Mouse (Mus musculus): ENCODE data around the gene Arl6ip4. TPM values are rescaled to one million over a fixed set of nuclear protein-coding genes. Genes with fewer than 3 reads are reported as not detected.

The Arl6ip4 gene
- polyA plus RNA-seq, 1 experiment from 2014 or later, result 99.7 TPM

DNA sequence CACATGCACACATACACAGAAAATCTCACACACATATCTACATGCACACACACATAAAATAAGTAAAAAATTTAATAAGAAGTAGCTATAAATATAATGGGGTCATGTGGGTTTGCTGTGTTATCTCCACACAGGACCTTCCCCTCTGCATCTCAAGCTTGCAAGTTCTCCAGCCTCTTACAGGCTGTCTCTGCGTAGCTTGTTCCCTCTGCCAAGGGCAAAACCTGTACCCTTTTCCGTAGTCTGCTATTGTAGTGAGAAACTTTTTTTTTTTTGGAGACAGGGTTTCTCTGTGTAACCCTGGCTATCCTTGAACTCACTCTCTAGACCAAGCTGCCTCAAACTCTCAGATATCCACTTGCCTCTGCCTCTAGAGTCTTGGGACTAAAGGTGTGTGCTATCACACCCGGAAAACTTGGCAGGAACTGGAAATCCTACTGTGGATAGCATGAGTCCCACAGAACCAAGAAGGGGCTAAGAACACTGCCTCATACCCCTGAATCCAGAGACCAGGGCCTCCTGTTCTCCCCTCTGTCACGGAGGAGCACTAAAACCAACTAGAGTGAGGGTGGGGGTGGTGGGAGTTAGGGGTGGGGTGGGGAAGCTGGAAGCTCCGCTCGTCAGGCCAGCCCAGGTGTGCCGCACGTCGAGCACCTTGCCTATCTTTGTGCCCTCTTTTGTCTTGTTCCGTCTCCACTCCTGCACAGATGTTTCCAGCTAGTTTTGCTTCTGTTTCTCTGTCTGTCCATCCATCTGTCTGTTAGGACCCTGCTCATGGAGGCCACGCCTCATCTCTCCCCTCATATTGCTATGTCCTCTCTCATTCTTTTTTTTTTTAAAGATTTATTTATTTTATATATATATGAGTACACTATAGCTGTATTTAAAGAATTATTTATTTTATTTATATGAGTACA, 15.5 kb upstream of the Arl6ip4 start:
- Histone ChIP-seq H3K36me3 (ENCODE audit: insufficient read depth, low read length) (no peaks in the 10 kb centered on the region), H3K4me1 (ENCODE audit: insufficient read depth, low read depth, low read length) (no peaks in the 10 kb centered on the region)

DNA sequence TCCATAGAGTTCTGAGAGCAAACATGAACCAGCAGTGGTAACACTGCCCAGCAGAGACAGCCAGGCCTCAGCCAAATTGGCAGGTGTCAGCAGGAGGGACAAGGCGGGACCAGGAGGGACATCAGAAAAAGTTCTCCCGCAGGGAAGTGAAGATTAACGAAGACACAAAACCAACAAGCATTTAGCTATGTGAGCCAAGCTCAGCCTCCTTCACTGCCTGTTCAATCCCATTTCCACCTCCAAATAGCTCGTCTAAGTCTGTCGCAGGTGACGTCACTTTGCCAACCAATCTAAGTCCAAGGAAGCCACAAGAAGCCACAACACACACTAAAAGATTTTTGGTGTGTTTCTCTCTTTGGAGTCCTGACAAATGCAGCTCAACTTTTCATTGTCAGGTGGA, 13.6 kb upstream of the Arl6ip4 start:
- Histone ChIP-seq H3K9ac (replicated peaks; ENCODE audit: low read depth) (no peak overlapping the region), H3K27me3 (replicated peaks; ENCODE audit: insufficient read depth, low read length) (no peaks in the 10 kb centered on the region), H3K4me1 (ENCODE audit: insufficient read depth, low read depth, low read length) (no peaks in the 10 kb centered on the region), H3K9me3 (ENCODE audit: low read length) (no peaks in the 10 kb centered on the region), H3K4me2 (replicated peaks; ENCODE audit: low read depth, low read length) (no peak overlapping the region), H3K36me3 (ENCODE audit: insufficient read depth, low read length) (no peaks in the 10 kb centered on the region), H3K4me3 (ENCODE audit: low read depth, low read length) (no peak overlapping the region), H3K27ac (ENCODE audit: low read length) (no peak overlapping the region)
- DNase-seq (ENCODE audit: low spot score), result no peak
- TF ChIP-seq CTCF (IDR thresholded peaks at IDR 0.05) (no peak), EP300 (IDR thresholded peaks at IDR 0.05) (no peak)
- ATAC-seq, result no peak
- WGBS, result 78% methylated on average over 6 of the region's 6 CpGs

More for the DNA sequence above, 15.5 kb upstream of the Arl6ip4 start:
- TF ChIP-seq CTCF (IDR thresholded peaks at IDR 0.05) (no peak), EP300 (IDR thresholded peaks at IDR 0.05) (no peak)
- 87% methylated on average over 11 of the region's 11 CpGs for WGBS
- H3K4me3 ChIP-seq (ENCODE audit: low read depth, low read length), result no peak overlapping the region
- no peak overlapping the region for H3K4me2 ChIP-seq (replicated peaks; ENCODE audit: low read depth, low read length)
- no peaks in the 10 kb centered on the region for H3K27me3 ChIP-seq (replicated peaks; ENCODE audit: insufficient read depth, low read length)
- DNase-seq (ENCODE audit: low spot score) (no peak), ATAC-seq (no peak)
- no peaks in the 10 kb centered on the region for H3K9me3 ChIP-seq (ENCODE audit: low read length)
- no peak overlapping the region for H3K9ac ChIP-seq (replicated peaks; ENCODE audit: low read depth)
- no peak overlapping the region for H3K27ac ChIP-seq (ENCODE audit: low read length)

DNA sequence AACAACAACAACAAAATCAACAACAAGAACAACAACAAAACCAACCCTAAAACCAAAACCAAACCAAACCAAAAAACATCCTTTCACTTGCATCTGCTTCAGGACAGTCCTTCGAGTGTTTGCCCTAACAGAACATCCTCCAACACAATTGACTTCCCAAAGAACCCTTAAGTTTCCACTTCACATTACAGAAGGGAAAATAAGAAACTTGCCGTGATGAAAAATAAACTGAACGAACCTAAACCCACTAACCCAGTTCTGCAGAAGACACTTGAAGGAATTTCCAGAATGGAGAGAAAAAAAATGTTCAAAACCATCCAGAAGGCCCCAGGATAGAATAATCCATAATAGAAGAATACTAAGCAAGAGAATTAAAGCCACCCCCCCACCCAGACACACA, 12.9 kb upstream of the Arl6ip4 start:
- ATAC-seq, result no peak
- DNase-seq (ENCODE audit: low spot score), result no peak
- H3K4me3 ChIP-seq (ENCODE audit: low read depth, low read length), result no peak overlapping the region
- no peak for TF ChIP-seq CTCF (IDR thresholded peaks at IDR 0.05)
- no peak for TF ChIP-seq EP300 (IDR thresholded peaks at IDR 0.05)
- no peaks in the 10 kb centered on the region for H3K9me3 ChIP-seq (ENCODE audit: low read length)
- 55% methylated on average over 3 of the region's 3 CpGs for whole genome bisulfite sequencing
- no peaks in the 10 kb centered on the region for H3K4me1 ChIP-seq (ENCODE audit: insufficient read depth, low read depth, low read length)
- H3K36me3 ChIP-seq (ENCODE audit: insufficient read depth, low read length), result no peaks in the 10 kb centered on the region
- H3K27ac ChIP-seq (ENCODE audit: low read length), result no peak overlapping the region
- no peak overlapping the region for H3K9ac ChIP-seq (replicated peaks; ENCODE audit: low read depth)
- H3K27me3 ChIP-seq (replicated peaks; ENCODE audit: insufficient read depth, low read length), result no peaks in the 10 kb centered on the region
- H3K4me2 ChIP-seq (replicated peaks; ENCODE audit: low read depth, low read length), result no peak overlapping the region

DNA sequence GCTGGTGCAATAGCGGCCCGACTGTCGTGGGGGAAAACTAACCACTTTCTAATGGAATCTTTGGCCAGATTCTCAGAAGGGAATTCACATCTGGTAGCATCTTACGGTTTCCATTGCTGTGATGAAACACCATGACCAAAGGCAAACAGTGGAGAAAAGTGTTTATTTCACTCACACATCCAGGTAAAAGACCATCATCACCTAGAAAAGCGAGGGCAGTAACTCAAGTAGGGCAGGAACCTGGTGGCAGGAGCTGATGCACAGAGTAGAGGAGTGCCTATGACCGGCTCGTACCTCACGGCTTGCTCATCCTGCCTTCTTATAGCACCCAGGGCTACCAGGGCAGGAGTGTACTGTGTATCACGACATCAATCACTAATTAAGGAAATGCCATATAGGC, 12.3 kb upstream of the Arl6ip4 start:
- no peak for ATAC-seq
- H3K4me3 ChIP-seq (ENCODE audit: low read depth, low read length), result no peak overlapping the region
- H3K36me3 ChIP-seq (ENCODE audit: insufficient read depth, low read length), result no peaks in the 10 kb centered on the region
- no peak for DNase-seq (ENCODE audit: low spot score)
- no peaks in the 10 kb centered on the region for H3K9me3 ChIP-seq (ENCODE audit: low read length)
- WGBS, result 94% methylated on average over 9 of the region's 9 CpGs
- H3K9ac ChIP-seq (replicated peaks; ENCODE audit: low read depth), result no peak overlapping the region
- no peak overlapping the region for H3K4me2 ChIP-seq (replicated peaks; ENCODE audit: low read depth, low read length)
- H3K27ac ChIP-seq (ENCODE audit: low read length), result no peak overlapping the region
- no peak for TF ChIP-seq CTCF (IDR thresholded peaks at IDR 0.05)
- TF ChIP-seq EP300 (IDR thresholded peaks at IDR 0.05), result no peak
- H3K4me1 ChIP-seq (ENCODE audit: insufficient read depth, low read depth, low read length), result no peaks in the 10 kb centered on the region
- H3K27me3 ChIP-seq (replicated peaks; ENCODE audit: insufficient read depth, low read length), result no peaks in the 10 kb centered on the region

DNA sequence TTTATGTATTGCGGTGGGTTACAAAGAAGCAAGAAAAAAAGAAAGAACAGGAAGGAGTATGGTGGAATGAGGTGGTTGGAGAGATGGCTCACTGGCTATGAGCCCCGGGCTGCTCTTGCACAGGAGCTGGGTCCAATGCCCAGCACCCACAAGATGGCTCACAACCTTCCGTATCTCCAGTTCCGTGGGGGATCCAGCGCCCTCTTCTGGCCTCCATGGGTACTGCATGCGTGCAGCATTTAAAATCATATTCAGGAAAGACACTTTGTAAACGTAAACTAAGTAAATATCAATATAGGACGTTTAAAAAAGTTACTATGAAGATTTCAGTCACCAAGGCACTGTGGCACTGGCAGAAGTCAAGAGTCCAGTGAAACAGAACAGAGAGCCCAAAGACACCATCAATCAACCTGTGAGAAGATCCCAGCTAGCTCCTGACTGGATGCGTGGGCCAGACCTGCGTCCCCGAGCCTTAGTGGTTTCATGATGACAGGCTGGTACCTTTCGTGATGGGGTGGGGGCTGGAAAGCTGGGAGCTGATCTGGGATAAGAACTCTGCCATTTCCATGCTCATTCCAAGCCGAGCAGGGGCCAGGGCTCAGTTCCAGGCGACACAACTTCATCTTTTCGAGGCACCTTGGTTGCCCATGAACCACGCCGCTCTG, 4.7 kb upstream of the Arl6ip4 start:
- Histone ChIP-seq H3K27me3 (replicated peaks; ENCODE audit: insufficient read depth, low read length) (no peaks in the 10 kb centered on the region), H3K27ac (ENCODE audit: low read length) (peak overlapping the region; percentile 87), H3K4me1 (ENCODE audit: insufficient read depth, low read depth, low read length) (peaks cover 11% of the 10 kb centered on the region; the same call in 1 of the 2 replicates), H3K9me3 (ENCODE audit: low read length) (no peaks in the 10 kb centered on the region), H3K9ac (replicated peaks; ENCODE audit: low read depth) (peak overlapping the region; percentile 66), H3K4me2 (replicated peaks; ENCODE audit: low read depth, low read length) (peak overlapping the region; percentile 90), H3K4me3 (ENCODE audit: low read depth, low read length) (peak overlapping the region; percentile 79), H3K36me3 (ENCODE audit: insufficient read depth, low read length) (no peaks in the 10 kb centered on the region; the same call in 1 of the 2 replicates)
- DNase-seq (ENCODE audit: low spot score), result peak; percentile 39
- WGBS, result 19% methylated on average over 17 of the region's 17 CpGs
- no peak for ATAC-seq
- TF ChIP-seq CTCF (IDR thresholded peaks at IDR 0.05) (peak; percentile 84), EP300 (IDR thresholded peaks at IDR 0.05) (no peak; the same call in 1 of the 2 replicates)

DNA sequence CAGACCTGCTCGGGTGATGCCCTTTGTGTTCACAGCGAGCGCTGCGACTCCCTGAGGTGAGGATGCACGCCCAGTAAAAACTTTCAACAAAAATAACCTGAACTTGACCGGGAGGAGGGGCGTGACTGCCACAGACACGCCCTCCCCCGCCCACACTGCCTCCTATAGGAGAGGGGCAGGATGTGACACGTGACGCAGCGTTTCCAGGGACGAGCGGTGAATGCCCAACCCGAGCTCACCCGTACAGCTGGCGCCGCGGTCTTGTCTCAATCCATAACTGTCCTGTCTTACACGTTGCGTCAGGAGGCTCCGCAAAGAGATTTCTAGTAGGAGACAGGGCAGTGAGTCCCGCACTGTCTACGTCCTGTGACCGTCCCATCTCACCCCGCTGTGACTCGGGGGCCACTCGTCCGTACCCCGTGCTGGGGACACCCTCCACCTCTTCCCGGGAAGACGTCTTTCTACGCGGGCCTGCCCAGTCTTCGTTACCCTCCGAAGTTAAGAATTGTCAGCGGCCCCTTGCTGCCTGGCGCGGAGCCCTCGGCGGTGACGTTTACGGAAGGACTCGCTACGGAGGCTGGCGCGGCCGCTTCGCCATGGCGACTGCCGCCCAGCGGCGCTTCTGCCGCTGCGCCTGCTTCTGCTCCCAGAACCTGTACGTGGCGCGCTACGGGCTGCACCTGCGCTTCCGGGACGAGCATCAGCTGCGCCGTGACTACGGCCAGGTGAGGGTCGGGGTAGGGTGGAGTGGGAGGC, 4.0 kb upstream of the Arl6ip4 start, which contains the start of gene Ogfod2:
Ogfod2 (plus strand) TSS at position 556 of the 756 bp plus-strand sequence.
- Histone ChIP-seq H3K4me2 (replicated peaks; ENCODE audit: low read depth, low read length) (peak within 1 kb of the TSS; percentile 90), H3K4me1 (ENCODE audit: insufficient read depth, low read depth, low read length) (peaks cover 15% of the 10 kb centered on the region; the same call in 1 of the 2 replicates), H3K9ac (replicated peaks; ENCODE audit: low read depth) (peak within 1 kb of the TSS; percentile 66), H3K27ac (ENCODE audit: low read length) (peak within 1 kb of the TSS; percentile 87), H3K4me3 (ENCODE audit: low read depth, low read length) (peak within 1 kb of the TSS; percentile 79), H3K27me3 (replicated peaks; ENCODE audit: insufficient read depth, low read length) (no peaks in the 10 kb centered on the region), H3K36me3 (ENCODE audit: insufficient read depth, low read length) (no peaks in the 10 kb centered on the region; the same call in 1 of the 2 replicates), H3K9me3 (ENCODE audit: low read length) (no peaks in the 10 kb centered on the region)
- DNase-seq (ENCODE audit: low spot score) (peak; percentile 99), ATAC-seq (peak; percentile 96)
- peak; percentile 74 for TF ChIP-seq CTCF (IDR thresholded peaks at IDR 0.05)
- no peak for TF ChIP-seq EP300 (IDR thresholded peaks at IDR 0.05)
- under 1% methylated on average over 66 of the region's 66 CpGs for WGBS
